Mouse (Mus musculus) brain, embryonic 14.5 days (tissue): ENCODE results near the gene Mast2. TPM values are rescaled to one million over a fixed set of nuclear protein-coding genes. Genes with fewer than 3 reads are reported as not detected.

Experiments used
- DNase-seq: peaks from one replicate; pipeline ENCODE4 v3.0.0-alpha.2; 2011; ENCODE audit warnings: low read depth
- CTCF ChIP-seq: fragments of 200-500 bp; IDR thresholded peaks from 2 replicates; pipeline ENCODE4 v1.5.1; 2012; ENCODE audit warnings: inconsistent platforms, mild to moderate bottlenecking, moderate library complexity, borderline replicate concordance; ENCODE audit not compliant: insufficient read depth, insufficient read length; ENCODE audit errors: extremely low read depth
- POLR2A ChIP-seq: fragments of 200-500 bp; IDR thresholded peaks from 2 replicates; pipeline ENCODE4 v1.6.1; 2012; ENCODE audit warnings: mild to moderate bottlenecking, inconsistent platforms, borderline replicate concordance; ENCODE audit not compliant: poor library complexity, insufficient read depth, insufficient read length, severe bottlenecking; ENCODE audit errors: extremely low read depth
- polyA plus RNA-seq: library from polyadenylated mRNA; depleted of rRNA; stranded (reverse); fragments of >200 nt; gene quantifications from 2 replicates; pipeline ENCODE4 v1.2.3, GENCODE M21; 2012; rRNA removed

Gene Mast2
- 163 and 171 TPM in 2 replicates for polyA plus RNA-seq

DNA sequence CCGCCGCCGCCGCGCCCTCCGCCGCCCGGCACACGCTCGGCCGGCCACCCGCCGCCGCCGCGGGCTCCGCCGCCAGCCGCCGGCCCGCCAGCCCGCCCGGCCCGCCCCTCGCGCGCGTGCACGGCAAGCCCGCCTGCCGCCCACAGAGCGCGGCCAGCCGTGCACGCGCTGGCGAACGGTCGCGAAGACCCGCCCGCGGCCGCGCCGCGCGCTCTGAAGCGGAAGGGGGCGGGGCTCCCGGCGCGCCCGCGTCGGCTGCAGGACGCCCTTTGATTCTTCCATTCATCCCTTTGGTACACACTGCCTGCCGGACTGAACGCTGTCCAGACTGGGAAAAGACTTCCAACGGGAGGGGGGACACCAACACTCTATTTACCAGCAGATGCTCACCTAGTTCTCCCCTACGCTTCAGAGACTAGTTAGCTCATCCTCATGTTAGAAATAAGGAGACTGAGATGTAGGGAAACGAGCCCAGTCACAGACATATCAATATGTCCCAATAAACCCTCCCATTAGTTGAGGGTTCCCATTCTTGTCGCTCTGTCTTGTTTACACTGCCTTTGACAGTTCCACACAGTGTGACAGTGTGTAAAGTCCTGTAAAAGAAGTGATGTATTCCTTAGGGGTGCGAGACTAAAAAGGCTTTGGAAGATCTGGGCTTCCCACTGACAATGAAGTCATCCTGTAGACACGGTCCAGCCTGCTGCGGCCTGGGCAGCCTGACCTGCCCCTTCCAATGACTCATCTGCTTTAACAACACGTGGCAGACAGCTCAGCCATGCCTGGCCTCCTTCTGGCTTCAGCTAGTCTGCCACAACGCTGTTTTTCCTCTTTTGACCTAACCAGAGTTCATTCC, at the start of gene Mast2:
Gene Mast2, minus strand, starts transcription at position 58 of the 856 bp plus-strand sequence.
- peak; percentile 59; the same call in 1 of the 2 replicates for TF ChIP-seq POLR2A
- no peak for TF ChIP-seq CTCF
- DNase-seq: peak; percentile 96

DNA sequence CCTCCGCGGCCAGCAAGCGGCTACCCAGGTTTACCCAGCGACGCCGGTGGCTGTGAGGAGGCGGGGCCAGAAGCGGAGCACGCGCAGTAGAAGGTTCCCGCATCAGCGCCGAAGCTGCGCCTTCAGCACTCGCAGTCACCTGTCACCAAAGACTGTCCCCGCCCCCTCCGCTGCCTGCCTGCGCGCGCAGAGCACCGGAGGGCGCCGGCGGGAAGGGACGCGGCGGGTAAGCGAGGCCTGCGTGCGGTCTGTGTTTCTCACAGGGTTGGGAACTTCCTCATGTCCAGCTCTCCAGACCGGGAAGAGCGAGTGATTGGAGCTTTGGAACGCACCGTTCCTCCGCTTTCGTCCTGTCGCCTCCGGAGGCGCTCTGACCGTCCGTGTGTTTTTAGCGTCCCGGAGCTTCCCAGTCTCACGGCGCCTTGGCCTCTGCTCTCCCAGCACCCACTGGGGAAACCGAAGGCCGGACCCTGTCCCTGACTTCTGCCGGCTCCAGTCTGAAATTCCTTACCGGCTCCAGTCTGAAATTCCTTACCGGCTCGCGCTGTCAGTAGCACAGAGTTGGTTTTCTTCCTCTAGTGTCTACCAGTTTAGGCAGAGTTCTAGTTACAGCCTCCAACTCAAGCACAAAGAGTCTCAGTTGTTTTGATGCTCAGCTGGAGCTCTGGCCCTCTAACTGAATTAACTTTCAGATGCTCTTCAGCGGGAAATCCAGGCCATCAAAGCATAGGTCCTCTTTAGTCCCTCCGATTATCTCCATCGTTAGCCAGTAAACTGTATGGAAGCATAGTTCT, 43.6 kb upstream of the Mast2 start, which contains the start of gene Ipp:
Gene Ipp, plus strand, starts transcription at position 125 of the 794 bp plus-strand sequence.
- DNase-seq: peak; percentile 98

DNA sequence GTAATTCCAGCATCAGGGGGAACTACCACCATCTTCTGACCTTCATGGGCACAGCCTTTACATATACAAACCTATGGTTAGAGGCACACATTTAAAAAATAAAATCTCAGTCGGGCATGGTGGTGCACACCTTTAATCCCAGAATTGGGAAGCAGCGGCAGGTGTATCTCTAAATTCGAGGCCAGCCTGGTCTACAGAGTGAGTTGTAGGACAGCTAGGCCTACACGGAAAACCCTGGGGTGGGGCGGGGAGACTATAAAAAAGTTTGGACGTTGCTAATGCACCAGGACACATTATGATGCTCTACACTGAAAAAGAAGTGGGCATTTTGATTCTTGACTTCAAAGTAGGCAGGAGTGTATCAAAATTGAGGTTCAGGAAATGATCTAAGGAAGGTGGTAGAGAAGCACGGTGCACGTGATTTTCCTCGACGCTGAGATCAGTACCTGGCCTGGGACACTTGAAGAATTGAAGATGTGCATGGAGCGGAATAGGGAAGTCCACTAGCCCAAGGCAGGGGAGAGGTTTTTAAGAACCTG, 43.0 kb upstream of the Mast2 start:
- DNase-seq: no peak
- TF ChIP-seq CTCF (no peak), POLR2A (no peak)

More for the DNA sequence above, 43.6 kb upstream of the Mast2 start, which contains the start of gene Ipp:
- TF ChIP-seq CTCF (0 out of 2 replicates have a peak, but pooled peaks have one; percentile 23), POLR2A (peak; percentile 96)

DNA sequence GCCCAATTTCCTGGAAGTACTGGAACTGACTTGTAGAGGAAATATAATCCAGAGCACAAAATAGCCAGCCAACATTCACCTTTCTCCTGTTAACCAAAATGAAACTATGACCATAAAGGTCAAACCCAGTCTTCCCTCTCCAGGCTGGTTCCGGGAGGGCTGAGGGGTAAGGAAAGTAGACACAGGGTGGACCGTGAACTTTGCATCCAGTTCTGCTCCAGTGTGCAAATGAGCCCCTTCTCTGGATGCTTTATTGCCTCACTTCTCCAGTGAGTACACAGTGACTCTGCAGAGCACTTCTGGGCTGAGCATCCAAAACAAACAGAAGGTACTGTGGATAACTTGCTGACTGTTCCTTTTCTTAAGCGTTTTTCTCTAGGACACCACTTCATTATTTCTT, 36.0 kb upstream of the Mast2 start:
- TF ChIP-seq CTCF (no peak), POLR2A (no peak)

DNA sequence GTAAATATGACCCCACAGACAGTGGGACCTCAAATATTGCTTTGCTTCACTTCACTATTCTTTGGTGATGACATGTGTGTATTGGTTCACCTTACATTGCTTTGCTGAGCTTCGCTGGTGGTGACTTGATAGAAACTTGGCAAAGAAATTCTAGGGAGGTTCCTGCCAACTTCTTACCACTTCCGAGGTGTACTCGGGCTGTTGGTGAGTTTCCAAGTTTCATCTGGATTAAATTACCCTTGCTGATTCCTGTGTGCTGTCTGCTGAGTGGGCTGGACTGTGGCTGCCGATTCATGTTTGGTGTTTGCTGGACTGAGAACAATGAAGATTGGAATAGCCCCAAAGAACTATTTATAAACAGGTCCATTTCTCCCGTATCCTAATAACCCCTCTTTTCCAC, 29.7 kb upstream of the Mast2 start:
- DNase-seq: no peak
- TF ChIP-seq POLR2A: no peak
- no peak for TF ChIP-seq CTCF

More for the DNA sequence above, 36.0 kb upstream of the Mast2 start:
- DNase-seq: no peak

DNA sequence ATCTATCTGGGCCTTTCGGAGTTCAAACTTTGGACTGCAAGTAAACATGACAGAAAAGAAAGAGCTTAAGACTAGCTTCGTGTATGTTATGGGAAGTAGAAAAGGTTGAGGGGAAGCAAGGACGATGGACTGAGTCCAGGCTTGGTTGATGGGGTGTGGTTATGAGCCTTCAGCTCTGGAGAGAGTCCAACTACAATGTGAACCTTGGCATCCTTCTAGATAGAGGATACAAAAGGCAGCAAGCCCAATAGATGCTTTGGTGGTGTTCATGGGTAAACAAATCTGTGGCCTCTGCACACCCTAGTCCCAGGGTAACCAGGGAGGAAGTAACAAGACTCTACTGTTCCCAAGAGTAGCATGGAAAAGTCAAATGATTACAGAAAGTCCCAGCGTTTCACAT, 28.5 kb upstream of the Mast2 start:
- DNase-seq: no peak
- TF ChIP-seq POLR2A (no peak), CTCF (no peak)

DNA sequence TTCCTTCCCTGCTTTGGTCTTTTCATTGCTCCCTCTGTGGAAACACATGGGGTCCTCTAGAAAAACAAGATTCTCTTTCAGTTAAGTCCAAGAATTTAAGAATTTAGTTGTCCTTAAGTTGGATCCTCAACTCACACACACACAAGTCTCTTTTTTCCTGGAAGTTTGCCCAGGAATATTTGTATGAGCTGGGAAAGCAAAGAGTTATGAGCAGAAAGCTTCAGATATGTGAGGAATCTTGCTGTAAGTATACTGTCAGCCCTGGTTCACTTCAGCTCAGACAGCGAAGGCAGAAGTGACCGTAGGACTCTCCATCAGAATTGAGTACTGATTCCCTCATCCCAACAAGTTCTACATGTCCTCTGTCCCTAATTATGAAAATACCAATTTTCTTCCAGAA, 27.9 kb upstream of the Mast2 start:
- TF ChIP-seq POLR2A (no peak), CTCF (no peak)
- peak; percentile 26 for DNase-seq

DNA sequence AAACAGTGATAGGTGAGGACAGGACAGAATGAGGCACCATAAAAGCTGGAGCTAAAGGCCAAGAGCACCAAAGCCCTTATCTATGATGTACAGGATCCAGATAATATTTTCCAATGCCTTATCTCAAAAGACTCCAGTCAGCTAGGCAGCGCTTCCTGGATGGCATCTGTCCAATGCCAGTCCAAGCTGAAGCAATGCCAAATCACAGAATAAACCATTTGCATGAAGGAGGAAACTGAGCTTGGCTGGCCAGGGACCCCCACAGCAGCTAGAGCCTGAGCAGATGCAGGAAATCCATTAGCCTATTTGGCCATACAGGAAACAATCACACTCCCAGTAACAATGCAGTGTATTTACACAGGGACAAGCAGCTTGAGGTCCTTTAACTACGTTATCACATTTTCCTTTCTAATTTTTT, 27.1 kb upstream of the Mast2 start:
- peak; percentile 65 for DNase-seq
- no peak for TF ChIP-seq CTCF
- no peak for TF ChIP-seq POLR2A

DNA sequence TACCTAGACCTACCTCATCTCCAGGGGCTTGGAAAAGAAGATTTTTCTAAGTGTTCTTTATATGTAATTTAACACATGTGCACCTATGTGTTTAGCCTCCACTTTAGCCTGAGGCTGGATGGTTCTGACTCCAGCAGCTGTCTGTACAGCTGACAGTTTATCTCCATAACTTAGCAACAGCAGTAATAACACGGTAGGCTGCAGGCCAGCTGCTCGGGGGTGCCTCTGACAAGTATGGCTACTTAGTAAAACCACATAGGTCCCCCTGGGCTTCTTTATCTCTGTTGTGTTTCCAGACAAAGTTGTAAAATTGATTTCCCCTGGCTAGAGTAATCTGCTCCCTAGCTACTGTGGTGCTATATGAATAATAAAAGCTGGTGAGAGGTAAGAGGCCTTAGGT, 19.5 kb upstream of the Mast2 start:
- no peak for TF ChIP-seq CTCF
- TF ChIP-seq POLR2A: no peak
- DNase-seq: peak; percentile 50

DNA sequence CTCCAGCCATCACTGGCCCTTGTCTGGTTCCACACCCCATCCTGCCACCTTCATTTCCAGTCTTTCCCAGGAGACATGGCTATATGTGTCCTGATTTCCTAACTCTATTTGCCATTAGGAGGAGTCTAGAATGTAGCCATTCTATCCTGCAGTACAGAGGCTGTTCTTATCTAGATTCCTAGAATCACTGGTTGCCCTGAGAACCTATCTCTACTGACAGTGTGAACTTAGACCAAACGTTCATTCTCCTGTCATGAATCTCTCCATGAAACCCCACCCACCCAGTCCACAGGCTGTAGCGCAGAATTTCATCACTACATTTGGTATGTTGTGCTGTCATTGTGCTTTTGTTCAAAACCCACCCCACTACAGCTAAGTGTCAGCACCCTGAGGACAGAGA, 17.3 kb upstream of the Mast2 start:
- TF ChIP-seq POLR2A (no peak), CTCF (no peak)
- DNase-seq: no peak
